Mouse (Mus musculus): ENCODE measurements around the gene Hist1h2bk. TPM values are rescaled to one million over a fixed set of nuclear protein-coding genes. Genes with fewer than 3 reads are reported as not detected.

The Hist1h2bk gene
- polyA plus RNA-seq, 1 experiment = 2.9 TPM

DNA sequence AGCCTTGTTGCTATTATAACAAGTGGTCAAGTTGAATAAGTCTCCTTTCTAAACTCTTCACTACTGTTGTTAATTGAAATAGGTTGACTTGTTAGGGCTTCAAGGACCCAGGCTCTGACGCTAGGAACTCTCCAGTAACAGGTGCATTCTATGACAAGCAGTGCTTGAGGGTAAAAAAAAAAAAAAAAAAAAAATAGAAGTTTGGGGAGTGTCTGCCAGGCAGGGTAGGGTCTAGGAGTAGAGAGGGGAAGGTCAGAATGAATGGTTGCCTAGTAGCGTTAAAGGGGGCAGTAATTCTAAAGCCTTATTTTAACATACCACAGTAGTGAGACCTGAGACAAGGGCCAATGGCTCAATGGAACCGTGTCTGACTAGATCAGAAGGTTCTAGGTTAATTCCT is 37.3 kb upstream of the Hist1h2bk start:
- Histone ChIP-seq H3K4me3 (ENCODE audit: insufficient read depth, low read length) (no peak overlapping the region), H3K4me1 (ENCODE audit: control insufficient read depth, insufficient read depth, low read length) (peaks cover 23% of the 10 kb centered on the region), H3K27ac (ENCODE audit: insufficient read depth, low read depth, low read length) (no peak overlapping the region)
- no peak for TF ChIP-seq CTCF (IDR thresholded peaks at IDR 0.05; ENCODE audit: low read depth, low read length)
- TF ChIP-seq POLR2A (IDR thresholded peaks at IDR 0.05; ENCODE audit: borderline replicate concordance, low read depth, low read length) = no peak

DNA sequence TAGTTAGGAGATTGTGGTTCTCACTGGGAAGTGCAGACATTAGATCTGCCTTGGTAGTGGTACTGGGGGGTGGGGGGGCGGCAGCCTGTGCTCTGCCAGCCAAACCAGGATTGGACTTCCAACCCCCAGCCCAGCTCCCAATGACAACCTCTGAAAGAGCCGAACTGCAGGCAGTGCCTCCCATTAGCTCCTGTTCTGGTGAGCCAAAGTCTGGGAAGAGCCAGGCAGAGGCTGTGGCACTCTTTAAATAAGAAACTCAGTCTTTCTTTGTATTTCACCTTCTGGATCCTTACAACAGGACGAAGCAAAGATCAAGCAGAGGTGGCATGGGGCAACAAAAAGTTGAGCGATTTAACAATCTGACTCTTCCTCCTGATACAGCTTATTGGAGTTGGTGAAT is 36.5 kb upstream of the Hist1h2bk start:
- H3K4me3 ChIP-seq (ENCODE audit: insufficient read depth, low read length) = no peak overlapping the region

DNA sequence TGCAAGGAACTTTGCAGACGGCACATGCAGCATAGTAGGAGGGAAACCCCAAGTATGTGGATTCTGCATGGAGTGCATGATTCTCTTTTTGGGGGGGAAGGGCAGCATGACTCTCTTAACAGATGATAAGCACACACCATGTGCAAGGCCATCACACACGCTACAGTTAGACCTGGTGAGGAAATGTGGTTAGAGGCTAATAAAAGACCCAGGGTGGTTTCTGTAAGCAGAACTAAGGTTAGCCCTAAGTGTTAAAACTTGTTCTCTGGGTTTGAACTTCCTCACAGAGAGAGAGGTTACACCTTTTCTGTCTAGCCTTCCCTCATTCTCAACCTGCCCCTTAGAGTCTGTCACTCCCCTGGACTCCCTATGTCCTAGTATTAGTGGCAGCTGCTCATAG is 34.3 kb upstream of the Hist1h2bk start:
- H3K27ac ChIP-seq (ENCODE audit: insufficient read depth, low read depth, low read length) = peak overlapping the region; percentile 35
- peak overlapping the region; percentile 35 for H3K4me3 ChIP-seq (ENCODE audit: insufficient read depth, low read length)
- no peak for TF ChIP-seq POLR2A (IDR thresholded peaks at IDR 0.05; ENCODE audit: borderline replicate concordance, low read depth, low read length)
- H3K4me1 ChIP-seq (ENCODE audit: control insufficient read depth, insufficient read depth, low read length) = peaks cover 36% of the 10 kb centered on the region

More for the DNA sequence above, 36.5 kb upstream of the Hist1h2bk start:
- no peak for TF ChIP-seq CTCF (IDR thresholded peaks at IDR 0.05; ENCODE audit: low read depth, low read length)
- no peak for TF ChIP-seq POLR2A (IDR thresholded peaks at IDR 0.05; ENCODE audit: borderline replicate concordance, low read depth, low read length)
- Histone ChIP-seq H3K27ac (ENCODE audit: insufficient read depth, low read depth, low read length) (no peak overlapping the region), H3K4me1 (ENCODE audit: control insufficient read depth, insufficient read depth, low read length) (peaks cover 29% of the 10 kb centered on the region)

DNA sequence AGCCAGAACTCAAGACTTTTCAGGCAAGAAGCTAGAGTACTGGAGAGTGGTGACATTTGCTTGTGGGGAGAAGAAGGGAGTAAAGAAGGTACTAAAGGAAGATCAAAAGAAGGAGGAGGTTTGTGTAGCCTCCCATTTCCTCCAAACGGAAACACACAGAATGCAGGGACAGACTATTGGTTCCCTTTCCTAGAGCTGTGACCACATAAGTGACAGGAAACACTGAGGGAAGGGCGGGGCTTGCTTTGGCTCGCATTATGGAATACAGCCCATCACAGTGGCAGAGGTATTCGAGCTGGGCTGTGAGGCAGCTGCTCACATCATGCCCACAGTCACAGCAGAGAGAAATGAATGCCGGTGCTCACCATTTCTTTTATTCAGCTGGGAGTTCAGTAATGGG is 33.8 kb upstream of the Hist1h2bk start:
- TF ChIP-seq CTCF (IDR thresholded peaks at IDR 0.05; ENCODE audit: low read depth, low read length) (no peak), POLR2A (IDR thresholded peaks at IDR 0.05; ENCODE audit: borderline replicate concordance, low read depth, low read length) (no peak)
- Histone ChIP-seq H3K4me1 (ENCODE audit: control insufficient read depth, insufficient read depth, low read length) (peaks cover 36% of the 10 kb centered on the region), H3K27ac (ENCODE audit: insufficient read depth, low read depth, low read length) (peak overlapping the region; percentile 35), H3K4me3 (ENCODE audit: insufficient read depth, low read length) (peak overlapping the region; percentile 35)

DNA sequence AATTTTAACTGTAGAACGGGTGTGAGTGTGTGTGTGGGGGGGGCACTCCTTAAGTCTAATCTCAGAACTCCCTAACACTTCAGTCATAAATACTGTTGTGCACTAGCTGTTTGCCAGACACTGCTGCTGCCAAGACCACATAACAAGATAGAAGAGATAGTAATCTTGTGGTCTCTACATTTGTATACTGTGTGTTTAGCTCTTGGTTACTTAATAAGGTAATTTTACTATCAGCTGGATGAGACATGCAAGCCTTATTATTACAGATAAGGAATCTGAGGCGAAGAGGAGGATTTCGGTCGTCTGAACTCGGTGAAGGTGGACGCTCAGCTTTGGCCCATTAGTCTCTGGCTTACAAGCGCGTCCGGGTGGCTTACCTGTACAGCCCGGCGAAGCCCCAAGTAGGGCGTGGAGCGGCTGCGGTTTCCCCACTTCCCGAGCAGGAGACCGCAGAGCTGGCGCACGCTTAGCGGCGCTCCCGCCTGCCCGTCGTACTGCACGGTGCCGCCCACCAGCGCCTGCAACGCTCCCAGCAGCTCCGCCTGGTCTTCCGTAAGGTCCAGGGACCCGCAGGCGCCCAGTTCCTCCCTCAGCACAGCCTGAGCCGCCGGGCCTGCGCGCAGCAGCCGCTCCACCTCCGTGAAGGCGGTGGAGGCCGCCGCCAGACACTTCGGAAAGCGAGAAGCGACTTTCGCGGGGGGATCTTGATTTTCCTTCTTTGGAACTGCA is 29.9 kb upstream of the Hist1h2bk start:
- Histone ChIP-seq H3K4me1 (ENCODE audit: control insufficient read depth, insufficient read depth, low read length) (peaks cover 37% of the 10 kb centered on the region), H3K4me3 (ENCODE audit: insufficient read depth, low read length) (peak overlapping the region; percentile 75)
- TF ChIP-seq POLR2A (IDR thresholded peaks at IDR 0.05; ENCODE audit: borderline replicate concordance, low read depth, low read length) = no peak

DNA sequence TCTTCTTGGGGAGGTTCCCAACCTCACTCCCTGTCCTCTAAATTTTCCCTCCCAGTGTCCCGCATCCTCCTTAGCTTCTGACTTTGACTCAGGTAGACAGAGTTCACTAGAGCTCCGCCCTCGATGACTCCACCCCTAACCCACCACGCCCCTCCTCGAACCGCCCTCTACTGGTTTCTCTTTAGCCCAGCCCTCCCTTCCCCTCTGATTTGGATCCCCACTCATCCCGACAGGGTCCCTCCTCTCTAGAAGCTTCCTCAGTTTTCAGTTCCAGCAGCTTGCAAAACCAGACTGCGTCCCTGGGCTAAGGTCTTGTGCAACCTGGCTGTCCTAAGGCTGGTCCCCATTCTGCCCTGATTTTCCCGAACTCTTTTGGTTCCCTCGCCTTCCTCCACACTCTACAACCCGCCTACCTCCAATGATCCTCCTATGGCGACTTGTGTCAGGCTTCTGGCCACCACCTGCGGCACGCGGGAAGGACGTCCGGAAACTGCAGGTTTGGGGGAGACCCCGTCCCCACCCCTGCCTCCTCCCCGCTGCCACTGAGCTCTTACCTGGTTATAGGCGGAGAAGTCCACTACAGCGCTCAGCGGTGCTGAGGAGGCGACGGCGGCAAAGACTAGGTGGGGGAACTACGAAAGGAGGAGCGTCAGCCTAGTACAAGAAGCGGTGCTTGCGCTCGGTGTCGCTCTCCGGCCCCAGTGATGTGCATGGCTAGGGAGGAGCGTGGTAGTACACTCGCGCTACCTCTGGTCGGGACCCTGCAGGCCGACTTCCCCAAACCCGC is 29.1 kb upstream of the Hist1h2bk start:
- peaks cover 30% of the 10 kb centered on the region for H3K4me1 ChIP-seq (ENCODE audit: control insufficient read depth, insufficient read depth, low read length)
- TF ChIP-seq POLR2A (IDR thresholded peaks at IDR 0.05; ENCODE audit: borderline replicate concordance, low read depth, low read length) (no peak), CTCF (IDR thresholded peaks at IDR 0.05; ENCODE audit: low read depth, low read length) (no peak)
- H3K27ac ChIP-seq (ENCODE audit: insufficient read depth, low read depth, low read length) = no peak overlapping the region
- H3K4me3 ChIP-seq (ENCODE audit: insufficient read depth, low read length) = peak overlapping the region; percentile 75

More for the DNA sequence above, 29.9 kb upstream of the Hist1h2bk start:
- H3K27ac ChIP-seq (ENCODE audit: insufficient read depth, low read depth, low read length) = no peak overlapping the region

DNA sequence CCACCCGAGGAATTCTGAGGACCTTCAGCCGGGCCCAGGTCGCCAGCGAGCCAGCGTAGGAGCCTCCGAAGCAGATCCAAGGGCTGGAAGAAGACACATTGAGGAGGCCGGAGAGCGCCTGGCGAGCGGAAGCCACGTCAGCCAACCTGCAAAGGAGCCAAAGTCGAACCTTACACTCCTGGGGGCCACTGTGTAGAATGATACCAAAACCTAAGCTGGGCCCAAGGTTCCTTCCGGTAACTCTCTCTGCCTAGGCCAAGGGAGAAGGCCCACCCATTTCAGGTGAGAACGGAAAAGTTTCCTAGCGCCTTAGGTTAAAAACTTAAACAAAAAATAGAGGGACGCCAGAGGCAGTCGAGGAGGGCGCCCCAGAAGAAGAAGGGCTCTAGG is 28.6 kb upstream of the Hist1h2bk start:
- no peak for TF ChIP-seq CTCF (IDR thresholded peaks at IDR 0.05; ENCODE audit: low read depth, low read length)
- TF ChIP-seq POLR2A (IDR thresholded peaks at IDR 0.05; ENCODE audit: borderline replicate concordance, low read depth, low read length) = no peak

DNA sequence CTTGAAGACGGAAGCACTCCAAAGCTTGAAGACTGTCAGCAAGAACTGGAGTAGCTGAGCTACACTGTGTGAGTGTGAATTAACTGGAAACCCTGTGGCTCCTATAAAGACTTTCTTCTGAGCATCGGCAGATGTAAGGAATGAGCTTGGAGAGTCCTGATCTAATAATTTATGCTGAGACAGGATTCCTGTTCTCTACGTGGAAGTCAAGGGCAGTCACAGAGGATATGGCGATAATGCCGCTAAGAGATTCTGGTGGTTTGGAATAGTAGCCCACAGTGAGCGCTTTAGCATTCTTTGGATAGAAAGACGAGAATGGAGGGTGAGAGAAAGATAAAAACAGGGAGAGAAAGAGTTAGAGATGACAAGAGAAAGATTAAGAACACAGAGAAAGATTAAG is 27.8 kb upstream of the Hist1h2bk start:
- Histone ChIP-seq H3K4me3 (ENCODE audit: insufficient read depth, low read length) (no peak overlapping the region), H3K4me1 (ENCODE audit: control insufficient read depth, insufficient read depth, low read length) (peaks cover 20% of the 10 kb centered on the region), H3K27ac (ENCODE audit: insufficient read depth, low read depth, low read length) (no peak overlapping the region)
- TF ChIP-seq CTCF (IDR thresholded peaks at IDR 0.05; ENCODE audit: low read depth, low read length) (no peak), POLR2A (IDR thresholded peaks at IDR 0.05; ENCODE audit: borderline replicate concordance, low read depth, low read length) (no peak)

More for the DNA sequence above, 28.6 kb upstream of the Hist1h2bk start:
- peak overlapping the region; percentile 75 for H3K4me3 ChIP-seq (ENCODE audit: insufficient read depth, low read length)
- H3K4me1 ChIP-seq (ENCODE audit: control insufficient read depth, insufficient read depth, low read length) = peaks cover 26% of the 10 kb centered on the region
- H3K27ac ChIP-seq (ENCODE audit: insufficient read depth, low read depth, low read length) = no peak overlapping the region

DNA sequence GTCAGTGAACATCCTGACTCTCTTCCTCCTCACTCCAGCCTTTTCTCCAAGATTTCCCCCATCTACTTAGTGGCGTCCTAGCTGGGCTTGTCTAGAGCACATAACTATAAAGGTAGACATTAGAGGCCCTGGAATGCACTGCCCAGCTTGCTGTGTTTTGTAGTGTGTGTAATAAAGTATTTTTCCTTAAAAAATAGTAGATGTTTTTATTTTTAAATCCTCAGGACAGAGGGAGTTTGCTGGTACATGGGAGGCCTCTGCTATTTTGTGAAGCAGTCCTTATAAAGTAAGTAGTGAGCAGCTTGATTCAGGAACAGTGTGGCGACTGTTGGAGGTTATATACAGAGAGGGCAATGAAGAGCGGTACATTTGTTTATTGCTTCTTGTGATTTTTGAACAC is 27.0 kb upstream of the Hist1h2bk start:
- TF ChIP-seq CTCF (IDR thresholded peaks at IDR 0.05; ENCODE audit: low read depth, low read length) = no peak
- no peak for TF ChIP-seq POLR2A (IDR thresholded peaks at IDR 0.05; ENCODE audit: borderline replicate concordance, low read depth, low read length)
- Histone ChIP-seq H3K27ac (ENCODE audit: insufficient read depth, low read depth, low read length) (no peak overlapping the region), H3K4me3 (ENCODE audit: insufficient read depth, low read length) (no peak overlapping the region), H3K4me1 (ENCODE audit: control insufficient read depth, insufficient read depth, low read length) (peaks cover 12% of the 10 kb centered on the region)

DNA sequence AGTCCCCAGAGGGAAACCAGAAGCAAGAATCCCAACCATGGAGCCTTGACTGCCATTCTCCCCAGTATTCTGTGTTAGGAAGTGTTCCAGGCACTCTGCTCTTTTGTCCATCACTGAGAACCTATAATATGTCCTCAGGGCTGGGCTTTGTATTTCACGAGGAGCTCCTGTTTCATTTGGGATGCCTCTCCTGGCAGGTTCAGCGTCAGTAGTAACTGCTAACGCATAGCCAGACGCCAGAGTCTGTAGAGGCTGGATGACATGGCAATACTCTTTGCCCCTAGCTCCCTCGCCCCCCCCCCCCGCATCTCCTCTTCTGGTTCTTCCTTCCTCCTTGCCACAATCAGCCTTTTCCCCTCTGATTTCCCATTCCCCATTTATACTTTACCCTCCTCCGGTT is 26.0 kb upstream of the Hist1h2bk start, which contains the start of gene Prss16:
Gene Prss16 (minus strand): TSS at position 101 of the 400 bp plus-strand sequence.
- TF ChIP-seq POLR2A (IDR thresholded peaks at IDR 0.05; ENCODE audit: borderline replicate concordance, low read depth, low read length) (no peak), CTCF (IDR thresholded peaks at IDR 0.05; ENCODE audit: low read depth, low read length) (no peak)
- Histone ChIP-seq H3K4me1 (ENCODE audit: control insufficient read depth, insufficient read depth, low read length) (peaks cover 8% of the 10 kb centered on the region), H3K4me3 (ENCODE audit: insufficient read depth, low read length) (no peak within 1 kb of the TSS), H3K27ac (ENCODE audit: insufficient read depth, low read depth, low read length) (no peak within 1 kb of the TSS)

Data from bone marrow macrophage, adult 2 months (primary cell).